Comparison of ENCODE assay signal across 8 mouse cellular contexts in the genomic region with DNA sequence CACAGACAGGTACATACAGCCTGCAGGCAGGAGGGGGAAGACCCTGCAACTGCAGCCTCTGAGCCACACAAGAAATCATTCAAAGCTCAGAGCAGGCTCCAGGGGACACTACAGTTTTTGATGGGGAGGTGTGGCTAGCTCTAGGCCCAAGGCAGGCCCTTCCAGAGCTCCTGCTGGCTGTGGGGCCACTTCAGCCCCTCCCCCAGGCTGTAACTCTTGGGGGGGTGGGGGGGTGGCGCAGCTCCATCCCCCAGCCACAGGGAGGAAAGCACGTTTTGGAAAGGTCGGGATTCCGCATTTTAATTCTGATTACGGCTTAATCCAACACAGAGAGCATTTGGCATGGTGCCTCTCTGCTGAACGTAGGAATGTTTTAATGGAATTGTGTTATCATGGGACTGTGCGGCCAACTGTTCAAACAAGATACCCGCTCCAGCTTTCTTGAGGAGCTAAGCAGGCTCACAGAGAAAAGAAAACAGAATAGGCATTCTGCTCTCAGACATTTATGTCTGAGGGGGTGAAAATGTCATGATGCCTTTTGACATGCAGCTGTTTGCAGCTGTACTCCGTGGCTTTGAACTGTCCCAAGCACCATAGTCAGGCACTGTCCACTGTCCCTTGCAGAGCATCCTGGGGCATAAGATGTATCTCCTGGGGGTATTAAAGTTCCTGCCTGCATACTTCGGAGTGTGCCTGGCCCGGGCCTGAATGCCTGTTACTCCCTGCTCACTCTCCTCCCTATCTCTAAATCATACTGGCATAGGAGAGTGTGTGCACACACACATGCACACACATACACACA.
A peak's percentile ranks its signal among the peaks of the same experiment; 100 is the strongest.
DNase-seq lines count a peak whose midpoint lies in the region; ATAC-seq and TF ChIP-seq lines count a peak whose summit lies in the region.

No protein-coding gene starts in this region.

- H3K27me3 ChIP-seq in heart, postnatal 0 days (ENCODE audit: control insufficient read depth, insufficient read depth, low read length): no peaks in the 10 kb centered on the region

- DNase-seq in heart, adult 18-20 months: peak; percentile 38 to 45
- no peak for DNase-seq in heart, postnatal 25 days (ENCODE audit: low spot score)
- peak; percentile 29 for DNase-seq in brain, adult 2 months (ENCODE audit: low read depth, low spot score)
- DNase-seq in heart, postnatal 0 days (ENCODE audit: low spot score): peak; percentile 74
- DNase-seq in lung, postnatal 25 days (ENCODE audit: low spot score): peak; percentile 2
- no peak for DNase-seq in cerebellum, postnatal 4 days (ENCODE audit: low spot score in 2 of 2)
- DNase-seq in gastrocnemius, adult 2 months: no peak
- no peak for DNase-seq in embryo, embryonic 10.5 days (ENCODE audit: low spot score)

- WGBS in heart, postnatal 0 days: 16% methylated on average over 11 of the region's 11 CpGs

- TF ChIP-seq EP300 in heart, postnatal 0 days (IDR thresholded peaks at IDR 0.05; ENCODE audit: low read depth): 0 out of 2 replicates have a peak, but pooled peaks have one; percentile 37

- H3K4me3 ChIP-seq in heart, postnatal 0 days (ENCODE audit: low read depth, low read length): no peak overlapping the region
- no peak overlapping the region for H3K4me3 ChIP-seq in gastrocnemius, adult 2 months

- H3K9ac ChIP-seq in heart, postnatal 0 days (replicated peaks; ENCODE audit: low read depth, low read length): no peak overlapping the region

- no peaks in the 10 kb centered on the region for H3K9me3 ChIP-seq in heart, postnatal 0 days (replicated peaks; ENCODE audit: control insufficient read depth, low read length)

- ATAC-seq in heart, postnatal 0 days (ENCODE audit: insufficient read depth, low read depth): peak; percentile 47

- H3K36me3 ChIP-seq in heart, postnatal 0 days (replicated peaks; ENCODE audit: control insufficient read depth, insufficient read depth, low read length): no peaks in the 10 kb centered on the region

- 0 out of 2 replicates have a peak overlapping the region, but pooled peaks have one; percentile 5 for H3K27ac ChIP-seq in heart, postnatal 0 days (ENCODE audit: low read depth)
- no peak overlapping the region for H3K27ac ChIP-seq in gastrocnemius, adult 2 months

- no peak overlapping the region for H3K4me2 ChIP-seq in heart, postnatal 0 days (ENCODE audit: low read depth, low read length)

- peaks cover 22% of the 10 kb centered on the region for H3K4me1 ChIP-seq in heart, postnatal 0 days (ENCODE audit: control insufficient read depth, insufficient read depth)

- intact Hi-C loops in heart, postnatal 25 days (cut with DNase I): no loop called here
- intact Hi-C loops in gastrocnemius, adult 2 months (cut with DNase I): no loop called here

- TF ChIP-seq CTCF in heart, postnatal 0 days (IDR thresholded peaks at IDR 0.05; ENCODE audit: low read depth): no peak
- no peak for TF ChIP-seq CTCF in gastrocnemius, adult 2 months (IDR thresholded peaks at IDR 0.05)

Comparison
In these comparisons a context has a peak if more than half of its experiments do, and no peak if none do; other contexts are left out.
1. DNase-seq: peak in heart, adult 18-20 months (2 of 2), brain, adult 2 months (single experiment), heart, postnatal 0 days (single experiment) and lung, postnatal 25 days (single experiment); none in heart, postnatal 25 days (single experiment), cerebellum, postnatal 4 days (0 of 2), gastrocnemius, adult 2 months (single experiment) and embryo, embryonic 10.5 days (single experiment).